Mouse (Mus musculus) MEL (cell line): ENCODE measurements around the gene Ybx3. TPM values are rescaled to one million over a fixed set of nuclear protein-coding genes. Genes with fewer than 3 reads are reported as not detected.

Source experiments
- DNase-seq: peaks from one replicate; pipeline ENCODE4 v3.0.0; 2011; ENCODE audit warnings: low read depth, low spot score
- H3K27ac ChIP-seq: 2 replicates; pipeline ENCODE4 v1.5.1; 2012; ENCODE audit warnings: low read depth, mild to moderate bottlenecking, control low read depth, low read length, moderate library complexity; ENCODE audit not compliant: control insufficient read depth
- H3K27me3 ChIP-seq, 2 experiments: fragments of 150-350 bp in 1 of 2; sonication (generic) in 1 of 2; 2 replicates each; pipeline ENCODE4 v1.6.1; 2012; ENCODE audit warnings: low read length in 2 of 2, mild to moderate bottlenecking in 2 of 2, improper control_type of control experiment in 1 of 2, moderate library complexity in 1 of 2; ENCODE audit not compliant: insufficient read depth in 2 of 2, control insufficient read depth in 1 of 2
- H3K36me3 ChIP-seq, 2 experiments: 2 replicates each; pipeline ENCODE4 v1.6.1; 2012 to 2014; ENCODE audit warnings: low read length in 2 of 2, improper control_type of control experiment in 1 of 2, inconsistent platforms in 1 of 2, mild to moderate bottlenecking in 1 of 2; ENCODE audit not compliant: insufficient read depth in 2 of 2, control insufficient read depth in 1 of 2
- H3K4me1 ChIP-seq, 2 experiments: fragments of 150-350 bp in 1 of 2; sonication (generic) in 1 of 2; 2 replicates each; pipeline ENCODE4 v1.6.1; 2012; ENCODE audit warnings: low read length in 2 of 2, improper control_type of control experiment in 1 of 2, mild to moderate bottlenecking in 1 of 2; ENCODE audit not compliant: insufficient read depth in 2 of 2, control insufficient read depth in 1 of 2
- H3K4me3 ChIP-seq, 2 experiments: fragments of 150-350 bp in 1 of 2; sonication (generic) in 1 of 2; 2 replicates each; pipeline ENCODE4 v1.5.1; 2012; ENCODE audit warnings: low read depth in 2 of 2, low read length in 2 of 2, mild to moderate bottlenecking in 2 of 2, moderate library complexity in 2 of 2, control low read depth in 1 of 2, improper control_type of control experiment in 1 of 2; ENCODE audit not compliant: control insufficient read depth in 1 of 2, insufficient read depth in 1 of 2
- H3K79me2 ChIP-seq: 2 replicates; pipeline ENCODE4 v1.6.1; 2012; ENCODE audit warnings: mild to moderate bottlenecking, low read length, moderate library complexity; ENCODE audit not compliant: control insufficient read depth, poor library complexity, insufficient read depth
- H3K9ac ChIP-seq: 2 replicates; pipeline ENCODE4 v1.6.1; 2012; ENCODE audit warnings: low read depth, mild to moderate bottlenecking, control low read depth, low read length, moderate library complexity; ENCODE audit not compliant: control insufficient read depth, poor library complexity, severe bottlenecking
- H3K9me3 ChIP-seq: fragments of 150-350 bp; sonication (generic); replicated peaks from 2 replicates; pipeline ENCODE4 v1.6.1; 2012; ENCODE audit warnings: mild to moderate bottlenecking, low read length, improper control_type of control experiment, moderate library complexity; ENCODE audit not compliant: insufficient read depth
- CHD1 ChIP-seq: IDR thresholded peaks from 2 replicates; pipeline ENCODE4 v1.6.1; 2012; ENCODE audit warnings: low read depth, mild to moderate bottlenecking, inconsistent platforms, low read length, improper control_type of control experiment
- EP300 ChIP-seq, 2 experiments: IDR thresholded peaks; 2 replicates each; pipeline ENCODE4 v1.6.1; 2011; ENCODE audit warnings: improper control_type of control experiment in 2 of 2, low read length in 2 of 2, low read depth in 1 of 2, mild to moderate bottlenecking in 1 of 2
- HCFC1 ChIP-seq: IDR thresholded peaks from 2 replicates; pipeline ENCODE4 v1.6.1; 2012; ENCODE audit warnings: low read depth, mild to moderate bottlenecking, inconsistent platforms, low read length, improper control_type of control experiment, moderate library complexity
- KAT2A ChIP-seq: conservative IDR thresholded peaks from 2 replicates; pipeline ENCODE4 v1.6.1; 2012; ENCODE audit warnings: low read depth, low read length, improper control_type of control experiment, inconsistent platforms
- MAZ ChIP-seq: IDR thresholded peaks from 2 replicates; pipeline ENCODE4 v1.6.1; 2012; ENCODE audit warnings: low read depth, mild to moderate bottlenecking, inconsistent platforms, low read length, improper control_type of control experiment
- MXI1 ChIP-seq: IDR thresholded peaks from 2 replicates; pipeline ENCODE4 v1.6.1; 2011; ENCODE audit warnings: mild to moderate bottlenecking, low read depth, low read length, improper control_type of control experiment
- MYB ChIP-seq: IDR thresholded peaks from 2 replicates; pipeline ENCODE4 v1.6.1; 2011; ENCODE audit warnings: mild to moderate bottlenecking, low read depth, low read length, improper control_type of control experiment
- MYC ChIP-seq: IDR thresholded peaks from 2 replicates; pipeline ENCODE4 v1.6.1; 2011; ENCODE audit warnings: low read depth, mild to moderate bottlenecking, low read length, improper control_type of control experiment, moderate library complexity
- POLR2A ChIP-seq, 2 experiments: IDR thresholded peaks; 2 replicates each; pipeline ENCODE4 v1.6.1; 2011 to 2012; ENCODE audit warnings: low read length in 2 of 2, mild to moderate bottlenecking in 2 of 2, control low read depth in 1 of 2, improper control_type of control experiment in 1 of 2, low read depth in 1 of 2, moderate library complexity in 1 of 2; ENCODE audit not compliant: control insufficient read depth in 1 of 2, insufficient read depth in 1 of 2, poor library complexity in 1 of 2
- RAD21 ChIP-seq: IDR thresholded peaks from 2 replicates; pipeline ENCODE4 v1.6.1; 2011; ENCODE audit warnings: mild to moderate bottlenecking, low read depth, low read length, improper control_type of control experiment
- RCOR1 ChIP-seq: IDR thresholded peaks from 2 replicates; pipeline ENCODE4 v1.6.1; 2012; ENCODE audit warnings: low read depth, mild to moderate bottlenecking, inconsistent platforms, low read length, improper control_type of control experiment
- SMC3 ChIP-seq: IDR thresholded peaks from 2 replicates; pipeline ENCODE4 v1.6.1; 2011; ENCODE audit warnings: low read depth, low read length, improper control_type of control experiment
- TBP ChIP-seq: IDR thresholded peaks from 2 replicates; pipeline ENCODE4 v1.8.0; 2011; ENCODE audit warnings: low read depth, low read length, improper control_type of control experiment
- TCF12 ChIP-seq: IDR thresholded peaks from 2 replicates; pipeline ENCODE4 v1.6.1; 2014; ENCODE audit warnings: low read depth, mild to moderate bottlenecking, inconsistent platforms, low read length, improper control_type of control experiment, moderate library complexity
- USF1 ChIP-seq: IDR thresholded peaks from 2 replicates; pipeline ENCODE4 v1.6.1; 2014; ENCODE audit warnings: low read depth, mild to moderate bottlenecking, inconsistent platforms, low read length, improper control_type of control experiment, moderate library complexity
- USF2 ChIP-seq, 2 experiments: IDR thresholded peaks; 2 replicates each; pipeline ENCODE4 v1.6.1; 2011 to 2012; ENCODE audit warnings: improper control_type of control experiment in 2 of 2, low read length in 2 of 2, borderline replicate concordance in 1 of 2, inconsistent platforms in 1 of 2, low read depth in 1 of 2, mild to moderate bottlenecking in 1 of 2; ENCODE audit not compliant: insufficient read depth in 1 of 2
- ZKSCAN1 ChIP-seq: IDR thresholded peaks from 2 replicates; pipeline ENCODE4 v1.6.1; 2012; ENCODE audit warnings: low read depth, mild to moderate bottlenecking, inconsistent platforms, low read length, improper control_type of control experiment, moderate library complexity
- ZNF384 ChIP-seq: IDR thresholded peaks from 2 replicates; pipeline ENCODE4 v1.6.1; 2012; ENCODE audit warnings: low read depth, mild to moderate bottlenecking, inconsistent platforms, low read length, improper control_type of control experiment
- polyA plus RNA-seq, 2 experiments: library from polyadenylated mRNA; stranded (reverse) in 1 of 2; unstranded in 1 of 2; fragments of >175 nt in 1 of 2; fragments of >200 nt in 1 of 2; gene quantifications; 2 replicates each; pipeline versions ENCODE4 v1.2.1 to v1.2.4; 2012; ENCODE audit warnings: low replicate concordance in 2 of 2, low read depth in 1 of 2; ENCODE audit not compliant: insufficient read length in 2 of 2, insufficient read depth in 1 of 2, missing spikeins in 1 of 2
- total RNA-seq: library from RNA; depleted of rRNA; stranded (reverse); fragments of 300-350 nt; gene quantifications from 2 replicates; pipeline ENCODE4 v1.2.3, GENCODE M21; 2012

The Ybx3 gene
- total and polyA plus RNA-seq, 3 experiments = 105 to 1,042 (median 575) TPM

DNA sequence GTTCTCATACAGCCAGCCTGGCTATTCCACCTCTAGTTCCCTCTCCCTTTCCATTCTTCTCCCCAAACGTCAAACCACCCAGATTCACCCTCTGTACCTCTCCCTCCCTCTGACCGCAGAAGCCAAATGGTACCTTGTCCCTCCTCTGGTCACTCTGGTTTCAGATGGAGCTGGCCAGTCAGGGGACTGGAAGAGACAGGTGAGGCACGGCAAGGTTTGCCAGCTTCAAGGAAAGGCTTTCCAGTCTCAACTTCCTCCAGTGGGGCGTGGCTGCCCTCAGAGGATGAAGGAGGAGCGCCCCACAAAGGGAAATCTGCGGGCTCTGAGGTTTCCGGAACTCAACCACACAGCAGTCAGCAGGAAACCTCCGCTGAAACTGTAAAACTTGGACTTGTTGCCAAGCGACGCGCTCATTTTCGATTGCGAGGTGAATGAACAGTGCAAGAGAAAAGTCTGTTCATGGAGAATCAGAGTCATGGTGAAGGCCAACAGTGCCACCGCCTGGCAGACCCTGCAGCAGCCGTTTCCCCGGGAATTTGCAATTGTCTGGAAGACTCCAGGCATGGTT, 34.8 kb downstream of the Ybx3 start, which contains the start of gene Styk1 (continued):
- TF ChIP-seq RCOR1 = peak; percentile 99
- TF ChIP-seq USF2 (IDR thresholded peaks at IDR 0.05; ENCODE audit: borderline replicate concordance in 1 of 2, insufficient read depth in 1 of 2, low read depth in 1 of 2, low read length in 2 of 2) = no peak
- TF ChIP-seq RAD21 = peak; percentile 90
- no peak for TF ChIP-seq ZKSCAN1
- TF ChIP-seq HCFC1 = 0 out of 2 replicates have a peak, but pooled peaks have one; percentile 28
- TF ChIP-seq MYC = 0 out of 2 replicates have a peak, but pooled peaks have one; percentile 42
- 0 out of 2 replicates have a peak, but pooled peaks have one; percentile 15 for TF ChIP-seq ZNF384
- peak; percentile 74 to 91; a peak in 3 of 4 replicates for TF ChIP-seq EP300 (IDR thresholded peaks at IDR 0.05; ENCODE audit: low read depth in 1 of 2, low read length in 2 of 2)

DNA sequence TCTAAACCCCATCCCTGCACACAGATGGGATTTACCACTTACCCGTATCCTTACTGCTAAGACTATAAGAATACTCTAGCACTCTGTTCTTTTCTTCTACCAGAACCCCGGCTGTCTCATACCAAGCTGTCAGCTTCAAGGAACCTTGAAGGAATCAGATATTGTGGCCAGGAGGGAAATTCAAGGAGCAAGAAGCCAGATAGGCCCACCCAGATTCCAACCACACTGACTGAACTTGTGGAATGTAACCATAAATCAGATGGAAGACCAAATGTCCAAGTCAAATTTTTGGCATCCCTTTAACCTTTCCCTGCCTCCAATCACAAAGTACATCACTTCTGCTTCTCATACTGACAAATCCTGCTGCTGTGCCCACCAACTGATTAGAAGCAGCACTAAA, 41.2 kb downstream of the Ybx3 start:
- Histone ChIP-seq H3K9me3 (no peaks in the 10 kb centered on the region), H3K4me1 (no peaks in the 10 kb centered on the region), H3K79me2 (no peaks in the 10 kb centered on the region), H3K36me3 (no peaks in the 10 kb centered on the region), H3K27me3 (no peaks in the 10 kb centered on the region), H3K4me3 (no peak overlapping the region), H3K9ac (no peak overlapping the region), H3K27ac (no peak overlapping the region)
- TF ChIP-seq CHD1 (no peak), ZNF384 (no peak), MYB (no peak), TCF12 (no peak), MXI1 (no peak), POLR2A (IDR thresholded peaks at IDR 0.05; ENCODE audit: control insufficient read depth in 1 of 2, insufficient read depth in 1 of 2, low read depth in 1 of 2, low read length in 2 of 2, poor library complexity in 1 of 2) (no peak), USF1 (no peak), KAT2A (no peak), TBP (no peak)
- no peak for DNase-seq

DNA sequence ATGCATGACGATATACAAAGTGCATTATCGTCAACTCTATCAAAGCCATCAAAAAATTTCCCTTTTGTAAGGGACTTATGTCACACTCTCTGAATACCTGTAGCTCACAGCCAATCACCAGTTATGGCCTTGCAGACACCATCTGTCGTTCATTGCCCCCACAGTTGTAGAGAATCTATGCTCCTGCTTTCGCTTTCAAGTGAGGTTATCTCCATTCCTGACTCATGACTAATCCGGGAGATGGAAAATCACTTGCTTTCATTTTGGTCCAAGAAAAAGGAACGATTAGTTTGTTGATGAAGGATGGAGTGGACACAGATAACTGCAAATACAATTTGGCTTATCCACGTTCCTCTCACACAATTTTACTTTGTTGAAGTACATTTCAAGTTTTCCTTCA, 43.9 kb downstream of the Ybx3 start:
- Histone ChIP-seq H3K9me3 (no peaks in the 10 kb centered on the region), H3K27me3 (no peaks in the 10 kb centered on the region), H3K9ac (no peak overlapping the region), H3K36me3 (no peaks in the 10 kb centered on the region), H3K4me3 (no peak overlapping the region), H3K79me2 (no peaks in the 10 kb centered on the region), H3K27ac (no peak overlapping the region), H3K4me1 (no peaks in the 10 kb centered on the region)
- DNase-seq = no peak
- TF ChIP-seq ZKSCAN1 = no peak
- TF ChIP-seq MAZ = no peak
- no peak for TF ChIP-seq SMC3
